Comparison of ENCODE assay signal across 9 mouse cellular contexts in the genomic region with DNA sequence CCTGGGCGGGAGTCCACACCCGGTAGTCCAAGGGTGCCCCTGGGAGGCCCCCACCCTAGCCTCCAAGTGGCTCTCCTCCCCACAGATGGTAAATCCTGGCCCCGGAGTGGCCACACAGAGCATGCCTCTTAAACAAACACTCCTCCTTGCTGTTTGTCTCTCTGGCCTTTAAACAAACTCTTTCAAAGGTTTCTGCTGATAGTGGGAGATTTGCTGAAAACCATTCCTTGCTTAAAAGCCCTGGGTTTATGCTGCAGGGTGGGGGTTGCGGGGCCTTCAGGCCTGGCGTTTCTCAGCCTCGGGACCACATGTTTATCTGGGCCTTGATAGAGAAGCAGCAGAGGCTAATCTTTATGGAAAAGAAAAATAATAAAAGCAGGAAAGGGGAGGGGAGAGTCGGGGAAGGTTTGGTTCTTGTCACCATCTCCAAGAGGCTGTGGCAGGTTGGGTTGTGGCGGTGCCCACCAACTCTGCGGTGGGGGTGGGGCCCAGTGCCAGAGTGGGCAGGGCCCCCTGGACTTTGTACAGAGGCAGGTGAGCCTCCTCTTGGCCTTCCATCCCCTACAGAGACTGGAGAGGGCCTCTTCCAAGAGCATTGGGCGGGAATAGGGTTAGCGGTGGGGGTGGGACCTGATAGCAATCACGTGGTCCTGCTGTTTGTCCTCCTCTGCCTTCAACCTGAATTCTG. TPM values are rescaled to one million over a fixed set of nuclear protein-coding genes. Genes with fewer than 3 reads are reported as not detected.
DNase-seq lines count a peak whose midpoint lies in the region; ATAC-seq lines count a peak whose summit lies in the region.
"Had no signal": no experiment of that assay in that cellular context is flagged by ENCODE, and none has a peak within 500 bp of the region (broad histone marks: within the 10 kb centered on the region; RNA-seq: fewer than 3 reads in every experiment).

No protein-coding gene starts in this region.

- H3K4me2 ChIP-seq in kidney, embryonic 15.5 days = no peak overlapping the region
- no peak overlapping the region for H3K4me2 ChIP-seq in kidney, embryonic 14.5 days (replicated peaks; ENCODE audit: low read depth, low read length)
- H3K4me2 ChIP-seq in intestine, embryonic 14.5 days (ENCODE audit: low read length) = peak overlapping the region; percentile 32
- H3K4me2 ChIP-seq in stomach, embryonic 16.5 days (ENCODE audit: low read depth, low read length) = 0 out of 2 replicates have a peak overlapping the region, but pooled peaks have one; percentile 9
- H3K4me2 ChIP-seq in midbrain, embryonic 11.5 days = no peak overlapping the region

- no peaks in the 10 kb centered on the region for H3K9me3 ChIP-seq in kidney, embryonic 15.5 days (replicated peaks)
- H3K9me3 ChIP-seq in kidney, embryonic 14.5 days (ENCODE audit: control insufficient read depth, low read length) = no peaks in the 10 kb centered on the region
- H3K9me3 ChIP-seq in intestine, embryonic 14.5 days (ENCODE audit: control insufficient read depth, low read length) = no peaks in the 10 kb centered on the region
- H3K9me3 ChIP-seq in stomach, embryonic 16.5 days (replicated peaks; ENCODE audit: control insufficient read depth, low read length) = no peaks in the 10 kb centered on the region
- H3K9me3 ChIP-seq in midbrain, embryonic 11.5 days (ENCODE audit: control insufficient read depth, low read length) = no peaks in the 10 kb centered on the region

- 0 out of 2 replicates have a peak overlapping the region, but pooled peaks have one; percentile 25 for H3K27ac ChIP-seq in kidney, embryonic 15.5 days
- no peak overlapping the region for H3K27ac ChIP-seq in kidney, embryonic 14.5 days (ENCODE audit: low read depth, low read length)
- peak overlapping the region; percentile 83 for H3K27ac ChIP-seq in intestine, embryonic 14.5 days (ENCODE audit: low read depth)
- peak overlapping the region; percentile 91 for H3K27ac ChIP-seq in stomach, embryonic 16.5 days (ENCODE audit: low read length)
- H3K27ac ChIP-seq in midbrain, embryonic 11.5 days (ENCODE audit: low read depth, low read length) = no peak overlapping the region

- H3K4me1 ChIP-seq in kidney, embryonic 15.5 days = peaks cover 25% of the 10 kb centered on the region
- peaks cover 16% of the 10 kb centered on the region for H3K4me1 ChIP-seq in kidney, embryonic 14.5 days (ENCODE audit: control insufficient read depth, insufficient read depth, low read length)
- peaks cover 42% of the 10 kb centered on the region for H3K4me1 ChIP-seq in intestine, embryonic 14.5 days (replicated peaks; ENCODE audit: control insufficient read depth, insufficient read depth, low read length)
- peaks cover 36% of the 10 kb centered on the region for H3K4me1 ChIP-seq in stomach, embryonic 16.5 days (ENCODE audit: control insufficient read depth, insufficient read depth, low read length)
- H3K4me1 ChIP-seq in midbrain, embryonic 11.5 days (ENCODE audit: control insufficient read depth, insufficient read depth, low read length) = peaks cover 18% of the 10 kb centered on the region

- DNase-seq in intestine, embryonic 14.5 days (ENCODE audit: low spot score) = peak; percentile 74
- DNase-seq in lung, adult 18-20 months = peak; percentile 65 to 77
- no peak for DNase-seq in gastrocnemius, adult 18-20 months (ENCODE audit: low spot score)
- no peak for DNase-seq in midbrain, embryonic 11.5 days (ENCODE audit: low spot score, missing footprints)
- DNase-seq: gastrocnemius, postnatal 10 days had no signal

- H3K27me3 ChIP-seq in kidney, embryonic 15.5 days = peaks cover 25% of the 10 kb centered on the region
- H3K27me3 ChIP-seq in kidney, embryonic 14.5 days (ENCODE audit: control insufficient read depth, insufficient read depth, low read length) = no peaks in the 10 kb centered on the region
- H3K27me3 ChIP-seq in intestine, embryonic 14.5 days (replicated peaks; ENCODE audit: control insufficient read depth, insufficient read depth, low read length) = no peaks in the 10 kb centered on the region
- no peaks in the 10 kb centered on the region for H3K27me3 ChIP-seq in stomach, embryonic 16.5 days (ENCODE audit: control insufficient read depth, insufficient read depth, low read length)
- H3K27me3 ChIP-seq in midbrain, embryonic 11.5 days (ENCODE audit: control insufficient read depth, insufficient read depth, low read length) = no peaks in the 10 kb centered on the region; the same call in 1 of the 2 replicates

- ATAC-seq in kidney, embryonic 15.5 days (replicated peaks; ENCODE audit: low FRiP score) = 0 out of 2 replicates have a peak, but pooled peaks have one; percentile 47
- no peak; the same call in 1 of the 2 replicates for ATAC-seq in kidney, embryonic 14.5 days (ENCODE audit: low FRiP score, low TSS enrichment)
- peak; percentile 89 for ATAC-seq in intestine, embryonic 14.5 days (replicated peaks; ENCODE audit: low FRiP score, low TSS enrichment, low read depth)
- peak; percentile 85 for ATAC-seq in stomach, embryonic 16.5 days (ENCODE audit: insufficient read depth, low FRiP score)
- no peak for ATAC-seq in midbrain, embryonic 11.5 days (ENCODE audit: low FRiP score)
- ATAC-seq: activated CD4-positive, CD25-positive, alpha-beta regulatory T cell, adult 4 months had no signal

- no peak overlapping the region for H3K9ac ChIP-seq in kidney, embryonic 15.5 days
- no peak overlapping the region for H3K9ac ChIP-seq in kidney, embryonic 14.5 days (ENCODE audit: low read depth, low read length)
- no peak overlapping the region for H3K9ac ChIP-seq in intestine, embryonic 14.5 days (ENCODE audit: low read length)
- H3K9ac ChIP-seq in stomach, embryonic 16.5 days (ENCODE audit: low read length) = peak overlapping the region; percentile 18
- no peak overlapping the region for H3K9ac ChIP-seq in midbrain, embryonic 11.5 days (ENCODE audit: low read length)

- H3K4me3 ChIP-seq in kidney, embryonic 15.5 days (replicated peaks) = no peak overlapping the region
- H3K4me3 ChIP-seq in kidney, embryonic 14.5 days (ENCODE audit: low read length) = no peak overlapping the region
- no peak overlapping the region for H3K4me3 ChIP-seq in intestine, embryonic 14.5 days (ENCODE audit: low read depth, low read length)
- no peak overlapping the region for H3K4me3 ChIP-seq in stomach, embryonic 16.5 days (replicated peaks; ENCODE audit: low read length)
- no peak overlapping the region for H3K4me3 ChIP-seq in midbrain, embryonic 11.5 days (ENCODE audit: low read depth, low read length)

- WGBS in kidney, embryonic 15.5 days = 37% methylated on average over 12 of the region's 12 CpGs
- WGBS in kidney, embryonic 14.5 days = 46% methylated on average over 12 of the region's 12 CpGs
- WGBS in intestine, embryonic 14.5 days = 13% methylated on average over 12 of the region's 12 CpGs
- WGBS in stomach, embryonic 16.5 days = 20% methylated on average over 12 of the region's 12 CpGs
- 46% methylated on average over 12 of the region's 12 CpGs for WGBS in midbrain, embryonic 11.5 days

- H3K36me3 ChIP-seq in kidney, embryonic 15.5 days = no peaks in the 10 kb centered on the region
- no peaks in the 10 kb centered on the region for H3K36me3 ChIP-seq in kidney, embryonic 14.5 days (ENCODE audit: control insufficient read depth, insufficient read depth, low read length)
- H3K36me3 ChIP-seq in intestine, embryonic 14.5 days (ENCODE audit: control insufficient read depth, insufficient read depth, low read length) = no peaks in the 10 kb centered on the region
- no peaks in the 10 kb centered on the region for H3K36me3 ChIP-seq in stomach, embryonic 16.5 days (ENCODE audit: control insufficient read depth, insufficient read depth, low read length)
- no peaks in the 10 kb centered on the region for H3K36me3 ChIP-seq in midbrain, embryonic 11.5 days (ENCODE audit: control insufficient read depth, insufficient read depth, low read length)

RNA-seq across cellular contexts. Expression of gene Foxp4, which starts 30.8 kb away (rescaled TPM):
- polyA plus RNA-seq in kidney, embryonic 15.5 days (2015; fragmentation: Nextera tagmentation; extraction: Ambion mirVana) = 13.0 and 13.7 TPM in 2 replicates
- 23.9 and 25.4 TPM in 2 replicates for polyA plus RNA-seq in kidney, embryonic 14.5 days (2014; fragmentation: Nextera tagmentation; extraction: Ambion mirVana)
- 30.3 and 32.4 TPM in 2 replicates for polyA plus RNA-seq in intestine, embryonic 14.5 days (2014; fragmentation: Nextera tagmentation; extraction: Ambion mirVana)
- polyA plus RNA-seq in stomach, embryonic 16.5 days (2015; fragmentation: Nextera tagmentation; extraction: Ambion mirVana) = 10.5 and 13.9 TPM in 2 replicates
- 1 to 10 TPM; 7.5 TPM for total RNA-seq in gastrocnemius, adult 18-20 months (2021)
- polyA plus RNA-seq in midbrain, embryonic 11.5 days (2014; fragmentation: Nextera tagmentation; extraction: Ambion mirVana) = 24.6 and 27.5 TPM in 2 replicates

Comparison
In these comparisons a context has a peak if more than half of its experiments do, and no peak if none do; other contexts are left out.
1. ATAC-seq: peak in kidney, embryonic 15.5 days (single experiment), intestine, embryonic 14.5 days (single experiment) and stomach, embryonic 16.5 days (single experiment); none in kidney, embryonic 14.5 days (single experiment) and midbrain, embryonic 11.5 days (single experiment).
2. H3K27ac ChIP-seq: peak in kidney, embryonic 15.5 days (single experiment), intestine, embryonic 14.5 days (single experiment) and stomach, embryonic 16.5 days (single experiment); none in kidney, embryonic 14.5 days (single experiment) and midbrain, embryonic 11.5 days (single experiment).
3. H3K4me2 ChIP-seq: peak in intestine, embryonic 14.5 days (single experiment) and stomach, embryonic 16.5 days (single experiment); none in kidney, embryonic 15.5 days (single experiment), kidney, embryonic 14.5 days (single experiment) and midbrain, embryonic 11.5 days (single experiment).
4. DNase-seq: peak in intestine, embryonic 14.5 days (single experiment) and lung, adult 18-20 months (2 of 2); none in gastrocnemius, adult 18-20 months (single experiment) and midbrain, embryonic 11.5 days (single experiment).